Mouse (Mus musculus): ENCODE data around the gene Shank2.

Shank2 gene

GRCm38 (mm10) chr7:144031611-144032010, 29.9 kb downstream of the Shank2 start:
- DNase-seq: no peak

GRCm38 (mm10) chr7:144037541-144037940, 35.8 kb downstream of the Shank2 start:
- no peak for DNase-seq

GRCm38 (mm10) chr7:144037966-144038669, 36.4 kb downstream of the Shank2 start:
- peak; percentile 31 for DNase-seq

- no peak for DNase-seq
Observed at GRCm38 (mm10) chr7:144038741-144039140, 37.0 kb downstream of the Shank2 start.

GRCm38 (mm10) chr7:144040328-144040727, 38.6 kb downstream of the Shank2 start:
- no peak for DNase-seq

- DNase-seq: peak; percentile 48
Observed at GRCm38 (mm10) chr7:144052076-144052475, 50.3 kb downstream of the Shank2 start.

- no peak for DNase-seq
Observed at GRCm38 (mm10) chr7:144055188-144055587, 53.5 kb downstream of the Shank2 start.

GRCm38 (mm10) chr7:144055702-144056531, 54.2 kb downstream of the Shank2 start:
- DNase-seq: peak; percentile 25

GRCm38 (mm10) chr7:144070162-144070949, 68.6 kb downstream of the Shank2 start:
- no peak for DNase-seq

GRCm38 (mm10) chr7:144072219-144072618, 70.5 kb downstream of the Shank2 start:
- DNase-seq: peak; percentile 49

- no peak for DNase-seq
Observed at GRCm38 (mm10) chr7:144072856-144073255, 71.1 kb downstream of the Shank2 start.

GRCm38 (mm10) chr7:144074718-144075117, 73.0 kb downstream of the Shank2 start:
- peak; percentile 81 for DNase-seq

GRCm38 (mm10) chr7:144078661-144079060, 76.9 kb downstream of the Shank2 start:
- peak; percentile 53 for DNase-seq

GRCm38 (mm10) chr7:144079861-144080260, 78.1 kb downstream of the Shank2 start:
- DNase-seq: no peak

- peak; percentile 43 for DNase-seq
Observed at GRCm38 (mm10) chr7:144081448-144081847, 79.7 kb downstream of the Shank2 start.

GRCm38 (mm10) chr7:144081963-144082362, 80.2 kb downstream of the Shank2 start:
- DNase-seq: peak; percentile 7

- no peak for DNase-seq
Observed at GRCm38 (mm10) chr7:144087277-144087676, 85.5 kb downstream of the Shank2 start.

- DNase-seq: no peak
Observed at GRCm38 (mm10) chr7:144094132-144094531, 92.4 kb downstream of the Shank2 start.

- peak; percentile 8 for DNase-seq
Observed at GRCm38 (mm10) chr7:144097314-144097713, 95.6 kb downstream of the Shank2 start.

- DNase-seq: no peak
Observed at GRCm38 (mm10) chr7:144102222-144102980, 100.7 kb downstream of the Shank2 start.

- no peak for DNase-seq
Observed at GRCm38 (mm10) chr7:144105952-144106351, 104.2 kb downstream of the Shank2 start.

- DNase-seq: no peak
Observed at GRCm38 (mm10) chr7:144106352-144107011, 104.8 kb downstream of the Shank2 start.
